Mouse (Mus musculus): ENCODE measurements at regions not wholly inside any gene's neighbourhood (a gene's known extent, or its start where the extent isn't known, plus 50 kb on each side); places are given as distances from the start of the nearest gene placed in this dataset.

DNA sequence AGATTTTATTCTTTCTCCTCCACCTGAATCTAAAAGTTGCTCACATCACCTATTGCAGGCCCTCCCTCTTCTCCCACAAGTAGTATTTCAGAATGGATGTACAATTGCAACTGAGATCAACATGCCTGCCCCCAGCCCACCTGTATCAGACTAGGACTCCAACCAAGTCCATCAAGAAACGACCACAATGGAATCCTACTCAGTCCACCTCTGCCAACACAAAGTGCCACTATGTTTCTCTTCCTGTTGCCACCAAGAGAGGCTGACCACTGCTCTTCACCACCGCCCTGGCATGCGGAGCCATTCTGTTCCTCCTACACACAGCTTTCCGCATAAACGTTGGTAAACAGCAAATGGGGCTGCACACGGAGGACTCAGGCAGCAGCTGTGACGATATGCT lies 113.1 kb upstream of the Hnrnpa3 start:
- ATAC-seq (no peak), DNase-seq (ENCODE audit: low spot score) (no peak)
- Histone ChIP-seq H3K4me3 (ENCODE audit: low read length) (no peak overlapping the region), H3K36me3 (ENCODE audit: insufficient read depth, low read length) (no peaks in the 10 kb centered on the region), H3K27me3 (ENCODE audit: insufficient read depth, low read length) (no peaks in the 10 kb centered on the region), H3K27ac (no peak overlapping the region), H3K9ac (replicated peaks; ENCODE audit: low read length) (no peak overlapping the region), H3K4me2 (ENCODE audit: low read depth, low read length) (no peak overlapping the region), H3K9me3 (ENCODE audit: low read length) (no peaks in the 10 kb centered on the region), H3K4me1 (ENCODE audit: insufficient read depth, low read length) (peaks cover 5% of the 10 kb centered on the region; the same call in 1 of the 2 replicates)
- WGBS = 84% methylated on average over 7 of the region's 7 CpGs
- no peak for TF ChIP-seq CTCF (IDR thresholded peaks at IDR 0.05; ENCODE audit: low read depth)

DNA sequence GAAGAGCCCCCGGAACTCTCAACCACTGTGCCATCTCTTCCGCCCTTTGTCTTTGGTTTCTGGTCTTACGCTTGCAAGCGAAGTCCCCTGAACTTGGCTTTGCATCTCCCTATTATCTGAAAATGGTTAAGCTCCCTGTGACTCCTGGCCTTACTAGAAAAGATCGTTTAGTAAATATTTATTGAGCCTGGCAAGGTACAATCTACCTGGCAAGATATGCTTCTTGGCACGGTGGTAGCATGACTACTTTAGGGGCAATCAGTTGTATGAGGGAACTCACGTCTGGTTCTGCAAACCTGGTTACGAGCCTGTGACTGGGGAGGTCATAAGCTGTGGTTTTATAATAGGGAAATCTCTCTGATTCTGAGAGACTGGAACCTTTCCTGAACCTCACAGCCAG lies 103.4 kb upstream of the Hnrnpa3 start:
- TF ChIP-seq CTCF (IDR thresholded peaks at IDR 0.05; ENCODE audit: low read depth) = no peak

DNA sequence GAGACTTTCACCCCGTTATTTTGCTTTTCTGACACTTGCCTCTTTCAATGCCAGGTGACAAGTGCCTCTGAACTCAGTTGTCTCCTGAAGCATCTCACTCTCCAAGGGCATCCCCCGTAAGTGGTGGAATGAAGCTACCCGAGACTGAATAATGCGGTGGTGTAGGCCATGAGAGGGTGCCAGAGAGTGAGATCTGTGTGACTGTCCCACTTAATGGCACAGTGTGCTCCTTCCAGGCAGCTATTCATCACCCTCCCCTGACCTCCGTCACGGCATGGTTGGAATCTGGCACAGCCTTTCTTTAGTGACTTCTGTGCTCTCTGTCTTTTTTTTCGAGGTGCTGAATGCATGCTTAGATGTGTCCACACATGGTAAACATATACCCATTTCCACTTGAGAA lies 102.3 kb upstream of the Hnrnpa3 start:
- 49% methylated on average over 7 of the region's 7 CpGs for WGBS
- no peak overlapping the region for H3K4me2 ChIP-seq (ENCODE audit: low read depth, low read length)
- H3K27me3 ChIP-seq (ENCODE audit: insufficient read depth, low read length) = no peaks in the 10 kb centered on the region
- ATAC-seq = no peak
- H3K9me3 ChIP-seq (ENCODE audit: low read length) = no peaks in the 10 kb centered on the region
- H3K36me3 ChIP-seq (ENCODE audit: insufficient read depth, low read length) = no peaks in the 10 kb centered on the region
- H3K9ac ChIP-seq (replicated peaks; ENCODE audit: low read length) = no peak overlapping the region
- H3K27ac ChIP-seq = no peak overlapping the region
- no peak for DNase-seq (ENCODE audit: low spot score)
- H3K4me1 ChIP-seq (ENCODE audit: insufficient read depth, low read length) = no peaks in the 10 kb centered on the region
- no peak overlapping the region for H3K4me3 ChIP-seq (ENCODE audit: low read length)
- TF ChIP-seq CTCF (IDR thresholded peaks at IDR 0.05; ENCODE audit: low read depth) = 0 out of 2 replicates have a peak, but pooled peaks have one; percentile 9

More for the DNA sequence above, 103.4 kb upstream of the Hnrnpa3 start:
- ATAC-seq = no peak
- Histone ChIP-seq H3K4me2 (ENCODE audit: low read depth, low read length) (no peak overlapping the region), H3K27me3 (ENCODE audit: insufficient read depth, low read length) (no peaks in the 10 kb centered on the region), H3K27ac (no peak overlapping the region), H3K36me3 (ENCODE audit: insufficient read depth, low read length) (no peaks in the 10 kb centered on the region), H3K9me3 (ENCODE audit: low read length) (no peaks in the 10 kb centered on the region), H3K9ac (replicated peaks; ENCODE audit: low read length) (no peak overlapping the region), H3K4me1 (ENCODE audit: insufficient read depth, low read length) (no peaks in the 10 kb centered on the region), H3K4me3 (ENCODE audit: low read length) (no peak overlapping the region)
- DNase-seq (ENCODE audit: low spot score) = no peak
- 91% methylated on average over 8 of the region's 8 CpGs for WGBS

DNA sequence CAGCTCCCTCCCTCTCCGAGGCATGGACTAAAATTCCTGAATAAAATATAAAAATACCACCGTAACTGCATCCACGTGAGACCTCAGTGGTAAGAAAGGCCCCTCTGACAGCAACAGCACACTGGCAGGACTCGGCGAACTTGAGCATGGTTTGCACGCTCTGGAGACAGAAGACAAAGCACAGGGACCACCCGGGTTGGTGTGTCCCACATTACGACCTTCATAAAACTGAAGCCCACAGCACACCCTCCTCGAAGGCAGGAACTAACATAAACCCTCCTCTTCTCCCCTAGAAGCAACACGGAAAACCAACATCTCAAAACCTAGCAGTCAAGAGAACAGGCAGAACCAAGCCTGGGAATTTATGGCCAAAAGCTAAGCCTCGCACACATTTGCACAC lies 101.7 kb upstream of the Hnrnpa3 start:
- Histone ChIP-seq H3K4me1 (ENCODE audit: insufficient read depth, low read length) (no peaks in the 10 kb centered on the region), H3K9me3 (ENCODE audit: low read length) (no peaks in the 10 kb centered on the region), H3K4me3 (ENCODE audit: low read length) (no peak overlapping the region), H3K36me3 (ENCODE audit: insufficient read depth, low read length) (no peaks in the 10 kb centered on the region), H3K27me3 (ENCODE audit: insufficient read depth, low read length) (no peaks in the 10 kb centered on the region), H3K4me2 (ENCODE audit: low read depth, low read length) (no peak overlapping the region), H3K9ac (replicated peaks; ENCODE audit: low read length) (no peak overlapping the region), H3K27ac (no peak overlapping the region)
- DNase-seq (ENCODE audit: low spot score) = no peak
- no peak for ATAC-seq
- 81% methylated on average over 11 of the region's 11 CpGs for WGBS
- TF ChIP-seq CTCF (IDR thresholded peaks at IDR 0.05; ENCODE audit: low read depth) = no peak

DNA sequence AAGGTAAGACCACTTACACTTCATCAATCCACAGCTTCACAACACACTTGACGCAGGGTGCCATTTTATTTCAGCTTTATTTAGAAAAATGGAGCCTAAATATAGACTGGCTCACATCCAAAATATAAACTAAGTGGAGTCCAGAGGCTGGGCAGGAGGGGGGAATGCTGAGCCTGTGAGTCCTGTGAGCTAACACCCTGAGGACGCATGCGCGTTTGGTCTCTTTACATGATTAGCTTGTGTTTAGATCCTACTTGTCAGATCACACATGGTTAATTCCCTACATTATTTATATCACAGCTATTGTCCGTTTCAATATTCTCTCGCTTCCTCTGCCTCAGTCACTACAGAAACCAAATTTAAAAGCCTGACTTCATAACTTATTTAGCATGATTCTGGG lies 99.1 kb upstream of the Hnrnpa3 start:
- Histone ChIP-seq H3K4me1 (ENCODE audit: insufficient read depth, low read length) (no peaks in the 10 kb centered on the region), H3K36me3 (ENCODE audit: insufficient read depth, low read length) (no peaks in the 10 kb centered on the region), H3K4me2 (ENCODE audit: low read depth, low read length) (no peak overlapping the region), H3K4me3 (ENCODE audit: low read length) (no peak overlapping the region), H3K27ac (no peak overlapping the region), H3K9ac (replicated peaks; ENCODE audit: low read length) (no peak overlapping the region), H3K9me3 (ENCODE audit: low read length) (no peaks in the 10 kb centered on the region), H3K27me3 (ENCODE audit: insufficient read depth, low read length) (no peaks in the 10 kb centered on the region)
- DNase-seq (ENCODE audit: low spot score) = peak; percentile 17
- no peak for ATAC-seq
- 60% methylated on average over 6 of the region's 6 CpGs for WGBS
- no peak for TF ChIP-seq CTCF (IDR thresholded peaks at IDR 0.05; ENCODE audit: low read depth)

DNA sequence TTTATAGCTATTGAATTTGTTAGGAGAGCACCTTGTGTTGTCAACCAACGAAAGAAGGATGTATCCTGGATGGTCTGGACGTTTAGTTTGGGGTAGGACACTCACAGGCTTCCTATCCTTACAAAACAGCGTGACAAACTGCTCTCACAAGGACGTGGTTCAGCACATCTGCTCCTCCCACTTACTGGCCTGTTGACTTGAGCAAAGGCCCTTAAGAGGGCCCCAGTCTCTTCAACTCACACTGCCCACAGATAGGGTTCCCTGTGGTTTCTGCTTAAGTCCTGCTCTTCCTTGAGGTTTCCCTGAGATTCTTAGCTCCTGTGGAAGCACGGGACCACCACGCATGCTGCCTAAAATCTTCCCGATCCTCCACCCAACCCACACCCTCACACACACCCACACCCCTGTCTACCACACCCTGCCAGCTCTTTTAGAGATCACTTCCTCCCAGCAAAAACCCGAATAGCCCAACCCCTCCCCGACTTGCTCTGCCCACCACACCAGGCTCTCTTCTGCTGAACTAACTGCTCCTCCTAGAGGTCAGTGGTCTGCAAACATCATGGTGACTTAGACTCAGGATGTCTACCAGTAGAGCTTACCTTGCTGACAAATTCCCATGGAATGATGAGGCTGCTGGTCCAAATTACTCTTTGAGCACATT lies 95.7 kb upstream of the Hnrnpa3 start:
- Histone ChIP-seq H3K27ac (no peak overlapping the region), H3K4me1 (ENCODE audit: insufficient read depth, low read length) (no peaks in the 10 kb centered on the region), H3K4me3 (ENCODE audit: low read length) (no peak overlapping the region), H3K4me2 (ENCODE audit: low read depth, low read length) (no peak overlapping the region), H3K9ac (replicated peaks; ENCODE audit: low read length) (no peak overlapping the region), H3K36me3 (ENCODE audit: insufficient read depth, low read length) (no peaks in the 10 kb centered on the region), H3K27me3 (ENCODE audit: insufficient read depth, low read length) (no peaks in the 10 kb centered on the region), H3K9me3 (ENCODE audit: low read length) (no peaks in the 10 kb centered on the region)
- peak; percentile 39 for TF ChIP-seq CTCF (IDR thresholded peaks at IDR 0.05; ENCODE audit: low read depth)
- WGBS = 62% methylated on average over 9 of the region's 9 CpGs
- ATAC-seq = no peak
- DNase-seq (ENCODE audit: low spot score) = no peak

DNA sequence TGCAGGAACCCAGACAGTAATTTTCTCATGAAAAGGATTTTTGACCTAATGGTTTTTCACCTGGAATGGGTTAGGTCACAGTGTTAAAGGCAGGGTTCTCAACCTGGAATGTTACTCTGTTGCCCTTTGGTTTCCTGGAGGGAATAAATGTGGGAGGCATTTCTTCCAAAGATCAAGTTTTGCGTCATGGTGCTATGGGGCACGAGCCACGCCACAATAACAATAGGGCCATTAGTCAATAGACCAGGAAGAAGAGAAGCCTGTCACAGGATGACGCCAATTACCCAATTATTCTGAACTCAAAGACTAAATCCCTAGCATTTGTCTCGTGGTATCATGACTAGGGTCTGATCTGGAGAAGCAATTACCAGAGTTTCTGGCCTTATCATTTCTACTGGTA lies 94.3 kb upstream of the Hnrnpa3 start:
- ATAC-seq (no peak), DNase-seq (ENCODE audit: low spot score) (no peak)
- no peak overlapping the region for H3K9ac ChIP-seq (replicated peaks; ENCODE audit: low read length)
- TF ChIP-seq CTCF (IDR thresholded peaks at IDR 0.05; ENCODE audit: low read depth) = no peak
- WGBS = 46% methylated on average over 5 of the region's 5 CpGs
- no peaks in the 10 kb centered on the region for H3K36me3 ChIP-seq (ENCODE audit: insufficient read depth, low read length)
- H3K4me3 ChIP-seq (ENCODE audit: low read length) = no peak overlapping the region
- H3K27me3 ChIP-seq (ENCODE audit: insufficient read depth, low read length) = no peaks in the 10 kb centered on the region
- no peak overlapping the region for H3K4me2 ChIP-seq (ENCODE audit: low read depth, low read length)
- no peaks in the 10 kb centered on the region for H3K4me1 ChIP-seq (ENCODE audit: insufficient read depth, low read length)
- H3K9me3 ChIP-seq (ENCODE audit: low read length) = no peaks in the 10 kb centered on the region
- H3K27ac ChIP-seq = no peak overlapping the region

All from hindbrain, postnatal 0 days (tissue).